Mouse (Mus musculus): ENCODE results near the gene Pknox2. TPM values are rescaled to one million over a fixed set of nuclear protein-coding genes. Genes with fewer than 3 reads are reported as not detected.

Pknox2 gene
- polyA plus RNA-seq, 1 experiment, result 83.7 TPM

- Histone ChIP-seq H3K36me3 (ENCODE audit: control insufficient read depth, insufficient read depth, low read length) (no peaks in the 10 kb centered on the region), H3K27ac (ENCODE audit: control insufficient read depth, insufficient read depth, low read depth, low read length) (no peak overlapping the region), H3K27me3 (ENCODE audit: control insufficient read depth, insufficient read depth, low read length) (no peaks in the 10 kb centered on the region), H3K4me1 (ENCODE audit: control insufficient read depth, insufficient read depth, low read length) (peaks cover 3% of the 10 kb centered on the region; the same call in 1 of the 2 replicates), H3K4me3 (ENCODE audit: control insufficient read depth, low read depth, low read length) (peak overlapping the region; percentile 40)
- TF ChIP-seq CTCF (IDR thresholded peaks at IDR 0.05; ENCODE audit: control insufficient read depth, insufficient read depth, insufficient replicate concordance, low read depth, low read length) (no peak), POLR2A (IDR thresholded peaks at IDR 0.05; ENCODE audit: control insufficient read depth, low read depth, low read length) (no peak)
Measured at GRCm38 (mm10) chr9:37017169-37017568, 130.0 kb downstream of the Pknox2 start.

GRCm38 (mm10) chr9:37016165-37016564 lies 131.0 kb downstream of the Pknox2 start:
- H3K36me3 ChIP-seq (ENCODE audit: control insufficient read depth, insufficient read depth, low read length), result no peaks in the 10 kb centered on the region
- TF ChIP-seq CTCF (IDR thresholded peaks at IDR 0.05; ENCODE audit: control insufficient read depth, insufficient read depth, insufficient replicate concordance, low read depth, low read length) (no peak), POLR2A (IDR thresholded peaks at IDR 0.05; ENCODE audit: control insufficient read depth, low read depth, low read length) (no peak)
- no peak overlapping the region; the same call in 1 of the 2 replicates for H3K27ac ChIP-seq (ENCODE audit: control insufficient read depth, insufficient read depth, low read depth, low read length)
- no peaks in the 10 kb centered on the region for H3K27me3 ChIP-seq (ENCODE audit: control insufficient read depth, insufficient read depth, low read length)
- peaks cover 3% of the 10 kb centered on the region; the same call in 1 of the 2 replicates for H3K4me1 ChIP-seq (ENCODE audit: control insufficient read depth, insufficient read depth, low read length)
- H3K4me3 ChIP-seq (ENCODE audit: control insufficient read depth, low read depth, low read length), result peak overlapping the region; percentile 38

GRCm38 (mm10) chr9:37013565-37013964 lies 133.6 kb downstream of the Pknox2 start:
- Histone ChIP-seq H3K27me3 (ENCODE audit: control insufficient read depth, insufficient read depth, low read length) (no peaks in the 10 kb centered on the region), H3K27ac (ENCODE audit: control insufficient read depth, insufficient read depth, low read depth, low read length) (no peak overlapping the region), H3K4me3 (ENCODE audit: control insufficient read depth, low read depth, low read length) (no peak overlapping the region), H3K36me3 (ENCODE audit: control insufficient read depth, insufficient read depth, low read length) (no peaks in the 10 kb centered on the region), H3K4me1 (ENCODE audit: control insufficient read depth, insufficient read depth, low read length) (peaks cover 3% of the 10 kb centered on the region; the same call in 1 of the 2 replicates)
- TF ChIP-seq CTCF (IDR thresholded peaks at IDR 0.05; ENCODE audit: control insufficient read depth, insufficient read depth, insufficient replicate concordance, low read depth, low read length) (no peak), POLR2A (IDR thresholded peaks at IDR 0.05; ENCODE audit: control insufficient read depth, low read depth, low read length) (no peak)

DNA sequence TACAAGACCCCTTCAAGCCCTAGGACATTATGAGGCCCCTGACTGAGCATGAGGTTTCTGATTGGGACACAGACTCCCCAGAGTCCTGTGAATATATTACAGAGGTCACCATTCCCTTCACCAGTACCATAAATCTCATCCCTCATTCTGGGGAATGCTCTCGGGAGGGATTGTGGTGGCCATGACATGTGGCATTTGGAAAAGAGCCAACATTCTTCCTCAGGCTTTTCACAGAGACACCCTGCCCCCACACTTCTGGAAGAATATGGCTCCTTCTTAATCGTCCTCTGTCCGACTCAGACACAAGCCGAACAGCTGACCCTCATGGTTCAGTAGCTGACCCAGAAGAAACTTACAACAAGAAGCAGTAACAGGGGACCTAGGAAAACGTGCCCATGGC lies 139.1 kb downstream of the Pknox2 start:
- no peaks in the 10 kb centered on the region for H3K36me3 ChIP-seq (ENCODE audit: control insufficient read depth, insufficient read depth, low read length)
- H3K27me3 ChIP-seq (ENCODE audit: control insufficient read depth, insufficient read depth, low read length), result no peaks in the 10 kb centered on the region
- H3K4me3 ChIP-seq (ENCODE audit: control insufficient read depth, low read depth, low read length), result no peak overlapping the region
- H3K4me1 ChIP-seq (ENCODE audit: control insufficient read depth, insufficient read depth, low read length), result no peaks in the 10 kb centered on the region
- H3K27ac ChIP-seq (ENCODE audit: control insufficient read depth, insufficient read depth, low read depth, low read length), result no peak overlapping the region
- TF ChIP-seq CTCF (IDR thresholded peaks at IDR 0.05; ENCODE audit: control insufficient read depth, insufficient read depth, insufficient replicate concordance, low read depth, low read length), result no peak
- no peak for TF ChIP-seq POLR2A (IDR thresholded peaks at IDR 0.05; ENCODE audit: control insufficient read depth, low read depth, low read length)

DNA sequence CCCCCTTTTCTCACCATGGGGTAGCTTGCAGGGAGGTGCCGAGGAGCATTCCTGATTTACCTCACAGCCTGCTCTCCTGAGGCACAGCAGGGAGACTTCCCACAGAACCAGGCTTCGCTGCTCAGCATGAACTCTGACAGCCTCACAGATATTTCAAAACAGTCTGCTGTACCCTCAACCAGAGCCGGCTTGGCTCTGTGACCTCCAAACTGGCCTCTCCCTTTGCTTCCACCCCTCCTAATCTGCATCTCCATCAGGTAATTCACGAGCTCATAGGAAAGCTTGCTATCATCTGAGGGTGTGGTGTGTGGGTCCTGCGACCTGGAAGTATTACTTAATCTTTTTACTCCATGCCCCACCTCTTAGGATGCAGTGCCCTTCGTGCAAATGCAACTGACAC lies 142.5 kb downstream of the Pknox2 start:
- no peaks in the 10 kb centered on the region for H3K4me1 ChIP-seq (ENCODE audit: control insufficient read depth, insufficient read depth, low read length)
- no peaks in the 10 kb centered on the region for H3K36me3 ChIP-seq (ENCODE audit: control insufficient read depth, insufficient read depth, low read length)
- no peak overlapping the region for H3K27ac ChIP-seq (ENCODE audit: control insufficient read depth, insufficient read depth, low read depth, low read length)
- no peak overlapping the region for H3K4me3 ChIP-seq (ENCODE audit: control insufficient read depth, low read depth, low read length)
- H3K27me3 ChIP-seq (ENCODE audit: control insufficient read depth, insufficient read depth, low read length), result no peaks in the 10 kb centered on the region
- no peak for TF ChIP-seq CTCF (IDR thresholded peaks at IDR 0.05; ENCODE audit: control insufficient read depth, insufficient read depth, insufficient replicate concordance, low read depth, low read length)
- no peak for TF ChIP-seq POLR2A (IDR thresholded peaks at IDR 0.05; ENCODE audit: control insufficient read depth, low read depth, low read length)

DNA sequence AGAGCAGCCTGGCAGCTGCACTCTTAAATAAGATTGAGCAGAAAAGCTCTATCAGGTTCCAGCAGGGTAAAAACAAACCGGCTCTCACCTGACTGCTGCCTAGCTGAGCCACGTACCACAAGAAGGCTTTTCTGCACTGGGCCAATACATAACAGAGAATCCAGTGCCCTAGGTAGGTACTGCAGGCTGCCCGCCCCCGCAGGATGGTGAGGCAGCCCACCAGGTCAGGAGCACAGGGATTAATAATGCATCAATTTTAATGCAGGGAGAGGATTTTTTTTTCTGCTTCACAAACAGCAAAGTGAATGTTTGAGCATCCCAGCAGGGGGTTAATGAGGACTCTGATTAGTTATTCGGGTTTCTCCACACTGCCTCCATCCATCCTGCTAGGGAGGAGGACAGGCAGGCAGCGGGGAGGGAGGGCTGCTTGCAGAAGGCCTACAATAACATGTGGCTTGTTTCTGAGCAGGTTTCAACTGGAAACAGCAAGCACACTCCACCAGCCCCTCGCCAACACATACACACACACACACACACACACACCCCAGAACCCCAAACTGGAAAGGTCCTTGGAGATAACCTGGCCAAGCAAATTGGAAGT lies 145.2 kb downstream of the Pknox2 start:
- Histone ChIP-seq H3K4me3 (ENCODE audit: control insufficient read depth, low read depth, low read length) (no peak overlapping the region), H3K4me1 (ENCODE audit: control insufficient read depth, insufficient read depth, low read length) (no peaks in the 10 kb centered on the region), H3K27ac (ENCODE audit: control insufficient read depth, insufficient read depth, low read depth, low read length) (no peak overlapping the region), H3K36me3 (ENCODE audit: control insufficient read depth, insufficient read depth, low read length) (no peaks in the 10 kb centered on the region), H3K27me3 (ENCODE audit: control insufficient read depth, insufficient read depth, low read length) (no peaks in the 10 kb centered on the region)
- TF ChIP-seq CTCF (IDR thresholded peaks at IDR 0.05; ENCODE audit: control insufficient read depth, insufficient read depth, insufficient replicate concordance, low read depth, low read length), result no peak
- TF ChIP-seq POLR2A (IDR thresholded peaks at IDR 0.05; ENCODE audit: control insufficient read depth, low read depth, low read length), result no peak

DNA sequence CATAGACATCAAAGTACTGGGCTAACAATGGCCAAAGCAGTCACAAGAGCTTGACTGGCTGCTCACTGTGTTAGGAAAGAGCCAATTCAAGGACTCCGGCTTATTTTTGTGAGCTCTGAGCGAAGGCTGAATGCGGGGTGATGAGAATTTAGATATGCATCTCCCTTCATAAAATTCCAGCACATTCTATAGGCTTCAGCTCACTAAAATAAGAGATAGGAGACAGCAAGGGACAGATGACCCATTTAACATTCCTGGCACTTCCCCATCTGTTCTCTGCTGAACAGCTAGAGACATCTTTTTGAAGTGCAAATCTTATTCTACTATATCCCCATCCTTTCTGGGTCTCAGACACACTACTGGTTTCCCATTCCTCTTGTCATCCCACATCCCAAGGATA lies 147.8 kb downstream of the Pknox2 start:
- no peaks in the 10 kb centered on the region for H3K4me1 ChIP-seq (ENCODE audit: control insufficient read depth, insufficient read depth, low read length)
- no peak overlapping the region for H3K27ac ChIP-seq (ENCODE audit: control insufficient read depth, insufficient read depth, low read depth, low read length)
- H3K27me3 ChIP-seq (ENCODE audit: control insufficient read depth, insufficient read depth, low read length), result no peaks in the 10 kb centered on the region
- TF ChIP-seq CTCF (IDR thresholded peaks at IDR 0.05; ENCODE audit: control insufficient read depth, insufficient read depth, insufficient replicate concordance, low read depth, low read length) (no peak), POLR2A (IDR thresholded peaks at IDR 0.05; ENCODE audit: control insufficient read depth, low read depth, low read length) (no peak)
- no peaks in the 10 kb centered on the region for H3K36me3 ChIP-seq (ENCODE audit: control insufficient read depth, insufficient read depth, low read length)
- no peak overlapping the region for H3K4me3 ChIP-seq (ENCODE audit: control insufficient read depth, low read depth, low read length)
